Mouse (Mus musculus) Muller cell, postnatal 12 days (primary cell): Measurements from ENCODE around the gene Sema4g.
"Not testable (repeated sequence)": the region's sequence is repeated elsewhere in the genome, so short reads cannot be mapped to it uniquely, and the experiment has no call there.

Experiments
- DNase-seq: peaks from one replicate; pipeline ENCODE4 v3.0.0-alpha.2; 2015; ENCODE audit errors: inconsistent ontology term

The Sema4g gene

DNA sequence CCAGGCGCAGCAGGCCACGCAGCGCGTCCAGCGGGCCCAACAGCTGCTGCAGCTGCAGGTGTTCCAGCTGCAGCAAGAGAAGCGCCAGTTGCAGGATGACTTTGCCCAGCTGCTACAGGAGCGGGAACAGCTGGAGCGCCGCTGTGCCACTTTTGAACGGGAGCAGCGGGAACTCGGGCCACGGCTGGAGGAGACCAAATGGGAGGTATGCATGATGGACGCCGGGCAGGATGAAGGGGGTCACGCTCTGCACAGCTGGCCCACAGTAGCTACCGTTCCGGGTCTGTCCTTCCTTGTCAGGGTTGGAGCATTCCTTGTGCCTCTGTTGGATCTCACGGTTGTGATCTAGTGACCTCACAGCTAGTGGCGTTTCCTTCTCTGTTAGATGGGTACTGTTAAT, 35.9 kb downstream of the Sema4g start:
- DNase-seq: no peak

DNA sequence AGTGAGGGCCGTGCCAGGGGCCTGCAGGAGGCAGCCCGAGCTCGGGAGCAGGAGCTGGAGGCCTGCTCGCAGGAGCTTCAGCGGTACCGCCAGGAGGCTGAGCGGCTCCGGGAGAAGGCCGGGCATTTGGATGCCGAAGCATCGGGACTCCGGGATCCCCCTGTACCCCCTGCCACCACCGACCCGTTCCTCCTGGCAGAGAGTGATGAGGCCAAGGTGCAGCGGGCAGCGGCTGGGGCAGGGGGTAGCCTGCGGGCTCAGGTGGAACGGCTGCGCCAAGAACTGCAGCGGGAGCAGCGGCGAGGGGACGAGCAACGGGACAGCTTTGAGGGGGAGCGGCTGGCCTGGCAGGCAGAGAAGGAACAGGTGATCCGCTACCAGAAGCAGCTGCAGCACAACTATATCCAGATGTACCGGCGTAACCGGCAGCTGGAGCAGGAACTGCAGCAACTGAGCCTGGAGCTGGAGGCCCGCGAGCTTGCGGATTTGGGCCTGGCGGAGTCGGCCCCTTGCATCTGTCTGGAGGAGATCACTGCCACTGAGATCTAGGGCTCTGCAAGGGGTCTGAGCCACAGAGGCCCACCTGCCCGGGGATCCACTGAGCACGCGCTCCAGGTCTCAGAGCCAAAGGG, 37.2 kb downstream of the Sema4g start:
- DNase-seq: no peak

DNA sequence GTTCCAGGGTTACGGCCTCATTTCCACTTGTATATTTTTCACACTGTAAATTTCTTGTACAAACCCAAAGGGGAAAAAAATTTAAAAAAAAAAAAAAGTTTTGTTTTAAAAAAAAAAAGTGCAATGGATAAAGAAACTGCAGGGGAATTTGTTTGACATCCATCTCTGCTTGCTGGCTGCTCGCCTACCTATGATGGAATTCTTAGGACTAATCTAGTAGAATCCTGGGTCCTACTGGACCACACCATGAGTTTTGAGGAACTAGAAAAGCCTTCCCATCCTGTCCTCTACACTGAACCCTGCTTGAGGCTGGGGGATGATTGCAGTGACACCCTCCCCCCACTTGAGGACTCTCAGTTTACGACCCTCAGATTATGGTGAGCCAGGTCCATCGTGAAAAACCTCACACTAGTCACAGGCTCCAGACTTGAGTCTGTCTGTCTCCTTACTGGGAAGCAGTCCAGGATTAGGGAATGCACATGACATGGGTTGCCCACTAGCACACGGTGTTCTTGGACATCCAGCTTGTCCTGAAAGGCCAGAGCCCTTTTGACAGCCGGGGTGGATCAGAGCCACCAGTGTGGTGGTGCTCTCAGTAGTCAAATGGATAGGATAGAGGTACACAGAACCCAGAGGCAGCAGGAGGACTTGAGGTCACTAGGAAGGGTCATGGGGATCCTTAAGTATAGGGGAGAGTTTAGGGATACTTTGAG, 38.2 kb downstream of the Sema4g start:
- DNase-seq: no peak

DNA sequence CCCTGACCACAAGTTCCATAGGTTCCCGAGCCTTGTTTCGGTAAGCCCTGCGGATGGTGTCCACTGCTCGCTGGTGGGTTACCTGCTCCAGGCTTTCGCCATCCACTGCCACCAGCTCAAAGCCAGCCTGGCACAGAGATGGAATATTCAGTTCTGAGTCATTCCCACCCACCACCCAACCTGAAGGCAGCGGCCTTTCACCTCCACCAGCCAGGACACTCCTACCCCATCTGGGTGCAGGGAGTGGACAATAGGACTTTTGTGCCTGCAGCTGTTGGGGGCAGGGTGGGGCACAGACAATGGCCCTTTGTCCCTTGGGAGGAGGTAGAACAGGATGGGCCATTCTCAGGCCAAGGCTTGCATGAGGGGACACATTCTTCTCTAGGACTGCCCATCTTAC, 38.9 kb downstream of the Sema4g start:
- DNase-seq: peak; percentile 73

DNA sequence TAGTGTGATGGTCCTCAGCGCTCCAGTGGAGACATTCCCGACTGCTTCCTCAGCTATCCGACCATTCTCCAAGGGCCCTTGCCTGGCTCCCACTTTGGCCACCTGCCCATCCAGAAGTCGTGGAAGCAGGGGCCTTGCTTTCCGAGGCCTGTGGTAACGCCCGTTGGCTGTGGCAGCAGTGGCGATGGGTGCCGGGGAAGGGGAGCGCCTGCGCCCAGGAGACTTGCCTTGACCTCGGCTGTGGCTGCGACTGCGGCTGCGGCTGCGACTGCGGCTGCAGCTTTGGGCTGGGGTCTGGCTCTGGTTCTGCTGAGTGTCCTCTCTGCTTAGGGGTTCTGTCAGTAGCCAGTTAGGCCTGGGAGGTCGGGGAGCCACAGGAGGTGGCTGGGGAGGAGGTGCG, 39.8 kb downstream of the Sema4g start:
- DNase-seq: no peak

DNA sequence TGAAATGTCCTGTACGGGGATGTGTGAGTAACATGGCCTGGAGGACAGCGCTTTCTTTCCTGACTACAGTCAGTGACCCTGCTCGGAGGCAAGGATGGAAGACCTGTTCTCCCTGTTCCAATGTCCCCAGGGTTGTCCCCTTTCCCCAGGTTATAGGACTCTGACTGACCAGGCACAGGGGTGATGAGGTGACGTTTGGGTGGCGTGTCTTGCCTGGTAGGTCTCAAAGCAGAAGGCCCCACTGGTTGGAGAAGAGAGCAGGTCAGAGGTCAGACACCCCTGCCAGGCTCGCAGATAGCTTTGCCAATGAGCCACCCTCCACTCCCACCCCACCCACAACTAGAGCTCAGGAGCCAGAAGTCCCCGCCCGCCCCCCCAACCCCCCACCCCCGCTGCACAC, 40.7 kb downstream of the Sema4g start:
- no peak for DNase-seq

DNA sequence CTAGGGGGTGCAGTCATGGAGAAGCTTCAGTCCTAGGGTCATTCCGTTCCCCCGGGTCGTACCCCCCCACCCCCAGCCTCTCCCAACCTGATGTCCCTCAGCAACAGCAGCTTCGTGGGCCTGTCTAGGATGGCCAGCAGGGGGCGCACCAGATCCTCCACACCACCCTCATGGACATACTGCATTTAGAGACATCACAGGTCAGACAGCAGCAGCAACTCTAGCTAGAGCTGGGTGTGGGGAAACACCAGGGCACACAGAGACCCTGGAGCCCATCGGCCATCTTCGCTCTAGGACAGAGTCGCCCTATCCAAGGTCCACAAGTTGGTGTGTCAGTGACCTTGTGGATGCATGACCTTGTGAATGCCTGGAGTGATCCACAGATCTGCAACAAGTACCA, 41.2 kb downstream of the Sema4g start:
- peak; percentile 57 for DNase-seq

DNA sequence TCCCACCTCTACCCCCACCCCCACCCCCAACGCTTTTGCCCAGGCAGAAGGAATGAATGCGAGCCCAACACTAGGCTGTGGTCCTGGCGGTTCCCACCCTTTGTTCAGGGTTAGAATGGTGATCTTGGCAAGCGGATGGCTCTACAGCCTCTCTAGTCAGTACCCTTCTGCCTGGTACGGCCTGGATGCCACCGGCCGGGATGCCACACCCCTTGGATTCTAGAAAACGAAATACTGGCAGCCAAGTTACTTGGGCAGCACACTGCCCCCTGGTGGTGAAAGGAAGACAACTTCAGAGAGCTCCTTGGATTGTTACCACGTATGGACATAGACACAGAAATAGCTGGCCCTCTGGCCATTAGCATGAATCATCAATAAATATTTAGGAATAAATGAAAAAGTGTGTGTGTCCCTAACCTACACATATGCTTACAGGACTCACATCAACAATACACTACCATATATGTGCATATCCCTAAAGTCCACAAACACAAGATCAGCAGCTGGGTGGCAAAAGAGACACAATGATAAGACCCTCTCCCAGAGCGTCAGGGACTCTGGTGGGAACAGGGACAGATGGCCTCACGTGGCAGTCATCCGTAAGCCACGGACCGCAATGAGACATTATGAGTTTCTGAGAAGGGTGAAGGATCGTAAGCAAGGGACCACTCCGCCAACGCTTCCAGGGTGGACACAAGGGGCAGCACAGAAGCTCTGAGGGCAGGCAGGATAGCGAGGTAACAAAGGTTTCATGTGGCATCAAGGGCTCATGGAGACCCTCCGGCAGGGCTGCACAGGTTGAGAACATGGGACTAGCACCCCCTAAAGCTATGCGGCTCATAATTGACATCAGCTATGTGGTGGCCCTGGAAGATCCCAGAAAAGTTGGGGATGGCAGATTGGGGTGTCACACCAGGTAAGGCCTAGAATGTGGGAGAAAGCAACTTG, 42.1 kb downstream of the Sema4g start:
- DNase-seq: peak; percentile 87

DNA sequence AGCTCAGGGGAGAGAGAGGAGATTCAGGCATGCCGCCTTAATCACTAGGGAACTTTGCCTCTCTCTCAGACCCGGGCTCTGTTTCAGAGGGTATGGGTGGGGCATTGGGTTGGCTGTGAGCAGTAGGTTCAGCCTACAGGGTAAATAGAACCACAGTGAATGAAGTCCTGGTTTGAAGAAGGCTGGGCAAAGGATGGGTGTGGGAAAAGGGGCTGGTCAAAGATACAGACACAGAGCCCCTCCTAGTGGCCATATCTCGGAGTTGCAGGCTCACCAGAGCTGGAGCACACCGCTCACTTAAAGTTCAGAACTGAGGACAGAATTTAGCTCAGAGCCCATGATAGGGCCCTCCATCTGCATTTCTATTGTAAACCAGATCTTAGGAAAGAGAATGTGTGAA, 42.9 kb downstream of the Sema4g start:
- DNase-seq: peak; percentile 73

DNA sequence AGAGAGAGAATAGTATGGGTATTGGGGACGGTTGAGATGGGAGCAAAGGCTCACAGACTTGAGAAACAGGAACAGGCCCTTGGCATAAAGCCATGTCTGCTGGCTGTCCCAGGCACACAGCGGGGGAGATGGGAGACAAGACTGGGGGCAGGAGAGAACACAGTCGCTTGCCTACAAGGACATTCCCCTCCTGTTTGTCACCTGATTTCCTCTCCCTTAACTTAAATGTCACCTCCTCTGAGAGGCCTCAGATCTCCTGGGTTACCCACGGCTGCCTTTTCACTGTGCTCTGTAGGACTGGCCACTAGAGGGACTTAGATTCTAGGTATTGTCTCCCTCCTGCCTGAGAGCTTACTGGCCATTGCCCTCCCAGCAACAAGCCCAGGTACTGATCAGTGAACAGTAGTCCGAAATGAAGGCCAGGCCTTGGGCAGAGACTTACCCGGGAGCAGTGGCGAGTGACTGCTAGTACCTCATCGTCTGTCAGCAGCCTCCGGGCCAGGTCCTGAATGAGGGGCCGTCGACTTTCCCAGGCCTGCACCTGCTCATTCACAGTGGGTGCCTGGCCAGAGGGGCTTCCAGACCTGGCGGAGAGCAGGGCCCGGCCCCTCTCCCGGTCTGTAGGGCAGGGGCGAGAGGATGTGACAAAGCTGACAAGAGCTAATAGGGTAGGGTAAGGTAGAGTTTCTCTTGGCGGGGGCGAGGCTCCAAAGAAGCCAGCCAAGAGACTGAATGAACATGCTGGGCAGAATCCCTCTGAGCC, 43.9 kb downstream of the Sema4g start:
- DNase-seq: peak; percentile 62

DNA sequence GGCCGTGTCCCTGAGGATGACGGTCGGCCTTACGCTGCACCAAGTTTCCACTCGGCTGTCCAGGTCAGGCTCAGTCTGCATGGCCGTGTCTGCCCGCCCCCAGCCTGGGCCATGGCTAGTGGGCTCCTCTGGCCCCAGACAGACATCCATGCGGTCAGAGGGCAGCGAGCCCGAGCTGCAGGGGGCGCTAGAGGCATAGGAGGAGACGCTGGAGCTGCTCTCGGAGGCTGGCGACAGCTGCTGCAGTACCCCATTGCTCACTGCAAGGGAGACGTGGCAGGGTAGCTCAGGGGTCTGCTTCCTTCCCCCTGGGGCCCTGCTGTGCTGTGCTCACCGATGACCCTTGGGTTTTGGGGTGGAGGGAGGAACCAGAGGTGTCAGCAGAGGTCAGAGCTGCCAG, 48.0 kb downstream of the Sema4g start:
- DNase-seq: peak; percentile 45

DNA sequence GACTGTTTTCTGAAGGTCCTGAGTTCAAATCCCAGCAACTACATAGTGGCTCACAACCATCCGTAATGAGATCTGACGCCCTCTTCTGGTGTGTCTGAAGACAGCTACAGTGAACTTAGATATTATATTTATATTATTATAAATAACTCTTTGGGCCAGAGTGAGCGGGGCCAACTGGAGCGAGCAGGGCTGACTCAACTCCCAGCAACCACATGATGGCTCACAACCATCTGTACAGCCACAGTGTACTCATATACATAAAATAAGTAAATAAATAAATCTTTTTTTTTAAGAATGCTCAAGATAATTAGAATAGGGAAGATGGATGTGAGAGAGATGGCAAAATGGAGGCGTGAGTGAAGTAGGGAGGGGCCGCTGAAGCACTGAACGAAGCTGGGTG, 49.3 kb downstream of the Sema4g start:
- not testable (repeated sequence) for DNase-seq

DNA sequence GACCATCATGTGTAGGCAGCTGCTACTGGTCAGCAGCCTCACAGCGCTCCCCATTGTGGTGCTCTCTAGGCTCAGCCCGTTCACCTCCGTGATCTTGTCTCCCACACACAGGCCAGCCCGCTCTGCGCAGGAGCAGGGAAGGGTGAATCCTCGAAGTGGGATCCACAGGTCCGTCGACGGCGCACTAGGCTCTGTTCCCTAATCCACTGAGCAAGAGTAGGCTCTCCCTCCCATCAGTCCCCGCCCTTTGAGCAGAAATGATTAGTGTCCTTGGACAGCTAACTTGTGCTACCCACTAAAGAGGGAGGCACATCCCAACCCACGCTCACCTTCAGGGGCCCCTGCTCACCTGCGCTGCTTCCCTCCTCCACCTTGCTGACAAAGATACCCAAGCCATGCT, 51.3 kb downstream of the Sema4g start:
- no peak for DNase-seq

DNA sequence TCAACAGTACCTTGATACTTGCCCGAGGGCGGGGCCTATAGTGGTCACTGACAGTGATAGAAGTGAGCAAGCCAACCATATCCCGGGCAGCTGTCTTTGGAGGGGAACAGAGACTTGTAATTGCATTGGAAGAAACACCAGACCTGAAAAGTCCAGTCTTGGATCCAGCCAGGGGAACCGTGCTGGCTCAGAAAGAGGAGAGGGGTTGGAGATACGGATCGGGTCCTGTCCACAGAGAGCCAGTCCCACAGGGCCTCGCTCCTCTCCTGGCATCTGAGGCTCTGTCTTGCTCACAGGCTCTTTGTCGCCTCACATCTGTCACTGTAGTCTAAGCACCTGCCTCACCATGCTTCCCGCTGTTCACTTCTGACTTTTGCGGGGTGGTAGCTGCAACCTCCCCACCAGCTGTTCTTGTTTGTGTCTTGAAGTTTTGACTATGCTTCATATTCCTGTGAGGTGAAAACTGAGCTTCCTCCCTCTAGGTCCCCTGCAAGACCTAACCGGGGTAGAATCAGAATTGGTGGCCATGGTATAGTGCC, 55.6 kb downstream of the Sema4g start:
- no peak for DNase-seq

DNA sequence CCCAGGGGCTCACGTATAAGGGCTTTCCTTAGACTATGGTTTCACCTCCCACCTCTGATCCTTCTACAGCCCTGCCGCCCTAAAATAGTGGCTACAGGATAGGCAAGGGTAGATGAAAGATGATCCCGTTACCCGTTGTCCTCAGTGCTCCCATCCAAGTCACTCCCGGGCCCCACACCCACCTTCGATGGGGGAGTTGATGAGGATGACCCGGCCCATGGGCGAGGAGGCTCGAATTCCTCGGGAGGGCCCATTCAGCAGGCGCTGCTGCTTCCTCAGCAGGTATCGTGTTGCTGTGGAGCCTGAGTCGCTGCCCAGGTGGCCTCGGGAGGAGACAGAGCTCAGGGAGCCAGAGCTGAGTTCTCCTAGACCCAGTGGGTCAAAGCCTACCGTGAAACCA, 56.3 kb downstream of the Sema4g start:
- no peak for DNase-seq

DNA sequence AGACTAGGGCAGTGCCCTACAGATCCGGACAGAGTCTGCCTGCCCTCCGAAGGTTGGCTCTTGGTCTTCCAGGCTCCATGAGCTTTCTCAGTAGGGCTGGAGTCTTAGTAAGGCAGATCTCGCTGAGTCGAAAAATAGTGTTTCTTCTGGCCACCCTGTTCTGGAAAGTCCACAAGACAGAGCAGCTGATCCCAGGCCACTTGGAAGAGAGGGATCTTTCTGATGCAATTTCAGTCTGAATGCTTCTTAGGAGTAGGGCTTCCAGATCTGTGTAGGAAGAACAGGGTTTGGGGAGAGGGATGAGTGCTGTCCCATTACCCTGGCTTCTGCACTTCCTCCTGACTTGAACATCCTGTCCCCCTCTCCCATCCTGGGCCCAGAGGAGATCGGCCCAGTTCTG, 56.8 kb downstream of the Sema4g start, which contains the start of gene Pdzd7:
Gene Pdzd7, minus strand, starts transcription at position 67 of the 400 bp plus-strand sequence.
- DNase-seq: no peak

DNA sequence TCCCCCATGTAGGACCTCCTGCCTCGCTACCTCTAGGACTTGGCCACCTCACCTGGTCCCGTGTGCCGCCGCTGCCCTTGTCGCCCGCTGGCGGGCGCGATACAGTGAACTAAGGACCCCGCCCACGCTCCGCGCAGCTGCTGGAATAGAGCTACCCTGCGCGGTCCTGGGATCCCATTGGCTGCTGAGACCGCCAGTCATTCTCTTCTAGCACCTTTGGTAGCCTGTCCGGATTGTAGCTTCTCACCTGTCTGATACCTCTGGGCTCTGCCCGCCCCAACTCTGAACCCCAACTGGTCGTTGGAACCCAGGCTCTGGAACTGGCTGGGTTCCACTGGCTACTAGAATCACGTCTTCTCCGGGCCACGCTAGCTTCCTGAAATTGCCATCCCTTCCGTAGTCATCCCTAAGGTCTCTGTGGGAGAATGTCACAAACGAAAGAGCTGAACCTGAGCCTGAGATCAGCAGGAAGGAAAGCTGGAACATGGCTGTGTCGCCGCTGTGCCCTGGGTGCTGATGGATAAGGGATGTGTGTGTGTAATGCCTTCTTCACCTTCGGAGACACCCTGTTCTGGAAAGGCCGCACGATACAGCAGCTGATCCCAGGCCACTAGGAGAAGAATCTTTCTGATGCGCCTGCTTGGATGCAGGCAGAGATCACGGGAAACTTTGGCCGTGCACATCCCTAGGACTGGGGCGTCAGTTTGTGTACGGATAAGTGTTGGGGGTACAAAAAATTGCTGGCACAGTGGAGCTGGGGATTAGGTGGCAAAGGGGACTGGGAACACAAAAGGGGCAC, 57.8 kb downstream of the Sema4g start:
- peak; percentile 92 for DNase-seq

DNA sequence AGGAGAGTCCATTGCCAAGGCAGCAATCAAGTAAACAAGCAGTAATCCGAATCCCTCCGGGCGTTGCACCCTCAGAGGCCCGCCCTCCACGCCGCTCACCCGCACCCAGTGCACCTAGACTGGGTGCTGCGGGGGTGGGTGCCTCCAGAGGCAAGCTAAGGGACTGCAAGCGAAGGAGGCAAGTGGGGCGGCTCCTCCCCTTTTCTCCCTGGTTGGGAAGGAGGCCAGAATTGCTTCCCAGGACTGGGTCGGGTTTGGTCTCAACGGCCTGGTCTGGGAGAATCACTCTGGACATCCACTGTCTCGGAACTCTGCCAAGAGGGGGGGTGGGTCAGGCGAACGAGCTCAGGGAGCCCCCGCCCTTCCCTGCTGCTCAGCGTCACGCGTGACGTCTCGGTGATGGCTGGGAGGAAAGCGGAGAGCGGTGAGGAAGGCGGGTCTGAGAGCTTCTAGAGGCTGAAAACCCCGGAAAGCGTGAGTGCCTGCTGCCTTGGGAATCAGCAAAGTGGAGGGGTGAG, 58.6 kb downstream of the Sema4g start, which contains the start of gene Sfxn3:
Gene Sfxn3, plus strand, starts transcription at position 87 of the 518 bp plus-strand sequence.
- peak; percentile 99 for DNase-seq

DNA sequence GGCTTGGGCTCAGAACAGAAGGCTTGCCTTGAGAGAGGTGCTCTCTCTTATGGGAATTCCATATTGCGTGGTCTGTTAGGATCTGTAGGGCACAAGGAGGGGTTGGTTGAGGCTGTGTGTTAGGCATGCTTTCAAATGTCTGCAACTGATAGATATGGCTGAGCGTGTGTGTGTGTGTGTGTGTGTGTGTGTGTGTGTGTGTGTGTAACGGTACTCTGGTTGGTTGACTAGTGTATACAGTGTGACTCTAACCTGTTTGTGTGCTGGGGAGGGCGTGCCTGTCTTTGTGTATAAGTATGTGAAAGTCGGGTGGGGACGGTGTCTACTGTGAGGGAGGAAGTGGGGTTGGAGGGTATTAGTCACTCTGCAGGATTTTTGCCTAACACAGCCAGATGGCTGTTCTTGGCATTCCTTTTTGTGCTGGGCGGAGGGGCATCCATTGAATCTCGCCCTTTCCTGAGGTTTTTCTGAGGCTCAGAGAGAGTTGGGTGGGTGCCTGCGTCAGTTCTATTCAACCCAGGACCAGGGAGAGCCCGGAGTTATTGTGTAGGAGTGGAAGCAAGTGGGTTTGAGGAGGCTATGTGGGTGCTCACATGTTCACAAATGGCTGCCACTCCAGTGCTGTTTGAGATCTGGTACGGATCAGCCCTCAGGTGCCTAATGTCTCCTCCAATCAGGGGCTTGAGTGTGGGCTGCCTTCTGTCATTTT, 59.2 kb downstream of the Sema4g start:
- peak; percentile 92 for DNase-seq
